Mouse (Mus musculus): ENCODE measurements around the gene Pdzd2.

DNA sequence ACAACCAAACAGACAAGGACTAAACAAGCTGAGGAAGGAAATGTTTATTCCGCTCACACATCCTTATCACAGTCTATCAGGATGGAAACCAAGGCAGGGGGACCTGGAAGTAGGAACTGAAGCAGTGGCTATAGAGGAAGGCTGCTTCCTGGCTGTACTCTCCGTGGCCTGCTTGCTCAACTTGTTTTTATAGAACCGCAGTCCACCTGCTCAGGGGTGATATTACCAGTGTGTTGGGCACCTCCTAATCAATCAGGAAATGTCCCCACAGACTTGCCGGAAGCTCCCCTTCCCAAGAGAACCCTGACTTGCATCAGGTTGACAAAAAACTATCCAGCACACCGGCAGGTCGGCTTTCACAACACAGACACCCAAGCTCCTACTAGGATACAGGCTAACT lies 301.0 kb downstream of the Pdzd2 start:
- TF ChIP-seq GATA1 (IDR thresholded peaks at IDR 0.05; ENCODE audit: borderline replicate concordance, low read length) (no peak), FLI1 (IDR thresholded peaks at IDR 0.05; ENCODE audit: low read length) (no peak)

Measured in megakaryocyte, embryonic 14.5 days (primary cell).